Mouse (Mus musculus) gastrocnemius, adult 18-20 months (tissue): Measurements from ENCODE around the gene Bmp8b. TPM values are rescaled to one million over a fixed set of nuclear protein-coding genes. Genes with fewer than 3 reads are reported as not detected.
"Not testable (repeated sequence)": the region's sequence is repeated elsewhere in the genome, so short reads cannot be mapped to it uniquely, and the experiment has no call there.

Experiments used
- DNase-seq: peaks from one replicate; pipeline ENCODE4 v3.0.0; 2021; ENCODE audit warnings: low spot score
- long read RNA-seq, 2 experiments: library from polyadenylated mRNA; stranded (forward); transcript quantifications; one replicate each; pipeline ENCODE4 v2.0.0; 2021
- total RNA-seq, 2 experiments: library from RNA; stranded (reverse); gene quantifications; 2 replicates each; pipeline ENCODE4 v1.2.3; 2021

Gene Bmp8b
- total RNA-seq: not detected
- long read RNA-seq, experiment 1: 0 reads
- long read RNA-seq, experiment 2: 0 reads

DNA sequence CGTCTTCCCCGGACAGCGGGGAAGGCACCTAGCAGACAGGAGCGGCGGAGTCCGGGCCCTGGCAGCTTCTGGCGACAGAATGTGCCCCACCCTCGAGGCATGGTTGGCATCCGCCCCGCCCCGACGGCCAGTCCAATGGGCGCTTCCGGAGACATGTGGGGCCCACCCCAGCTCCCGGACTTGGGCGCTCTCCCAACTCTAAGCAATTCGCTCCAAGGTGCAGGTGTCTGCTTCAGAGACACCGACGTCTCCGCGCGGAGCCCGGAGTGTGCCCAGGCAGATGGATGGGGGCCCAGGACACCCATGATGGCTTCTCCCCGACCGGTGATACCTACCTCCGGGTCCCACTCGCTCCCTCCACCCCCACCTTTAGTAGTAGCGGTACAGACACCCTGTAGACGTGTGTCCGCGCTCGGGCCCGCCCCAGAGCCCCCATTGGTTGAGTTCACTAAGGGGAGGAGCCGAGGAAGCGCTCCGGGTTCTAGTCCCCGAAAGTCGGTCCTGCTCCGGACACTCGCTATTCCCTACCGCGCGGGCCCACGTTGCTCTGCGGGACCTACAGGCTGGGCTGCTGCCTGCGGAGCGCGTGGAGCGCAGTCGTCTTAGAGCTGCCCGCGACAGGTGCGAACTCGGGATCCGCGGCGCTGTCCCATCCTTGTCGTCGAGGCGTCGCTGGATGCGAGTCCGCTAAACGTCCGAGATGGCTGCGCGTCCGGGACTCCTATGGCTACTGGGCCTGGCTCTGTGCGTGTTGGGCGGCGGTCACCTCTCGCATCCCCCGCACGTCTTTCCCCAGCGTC lies at the start of gene Bmp8b:
Bmp8b (plus strand) TSS at position 515 of the 800 bp plus-strand sequence.
- DNase-seq: no peak

DNA sequence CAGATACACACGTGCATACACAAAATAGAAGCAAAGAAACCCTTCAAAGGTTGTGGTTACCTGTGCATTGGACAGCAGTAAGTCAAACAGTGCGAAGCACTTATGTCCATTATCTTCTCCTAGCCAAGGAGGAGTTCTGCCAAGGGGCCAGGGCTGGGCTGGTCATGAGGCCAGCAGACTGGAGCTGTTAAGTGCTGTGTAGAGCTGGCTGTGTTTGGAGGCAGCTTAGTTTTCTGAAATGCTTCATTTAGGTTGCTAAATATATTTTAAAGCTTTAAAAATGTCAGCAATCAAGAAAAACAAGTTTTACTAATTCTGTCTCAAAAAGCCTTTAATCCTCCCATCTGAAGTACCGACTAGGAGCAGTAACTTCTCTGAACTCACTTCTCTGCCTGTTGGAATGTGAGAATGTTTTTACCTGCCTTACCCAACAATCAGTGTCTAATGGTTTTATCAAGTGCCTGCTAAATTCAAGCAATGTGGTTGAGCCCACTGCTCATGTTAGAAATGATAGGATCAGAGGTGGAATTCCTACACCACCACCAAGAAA lies 48.3 kb upstream of the Bmp8b start:
- no peak for DNase-seq

DNA sequence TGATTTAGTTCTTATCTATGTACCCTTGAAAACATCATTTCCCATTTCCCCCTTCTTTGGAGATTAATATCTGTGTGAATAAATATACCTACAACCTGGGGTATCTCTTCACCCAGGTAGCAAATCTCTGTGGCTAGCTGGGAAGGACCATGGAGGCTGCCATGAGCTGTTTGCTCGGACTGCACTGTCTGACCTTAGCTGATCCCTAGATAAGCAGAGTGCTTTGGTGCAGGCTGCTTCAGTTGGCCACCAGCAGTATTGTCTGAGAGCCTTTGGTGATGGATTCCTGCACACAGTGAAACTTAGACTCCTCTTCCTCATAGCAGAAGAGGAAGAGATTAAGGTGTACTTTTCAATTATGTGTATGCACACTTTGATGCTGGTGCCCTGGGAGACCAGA lies 47.0 kb upstream of the Bmp8b start:
- DNase-seq: no peak

DNA sequence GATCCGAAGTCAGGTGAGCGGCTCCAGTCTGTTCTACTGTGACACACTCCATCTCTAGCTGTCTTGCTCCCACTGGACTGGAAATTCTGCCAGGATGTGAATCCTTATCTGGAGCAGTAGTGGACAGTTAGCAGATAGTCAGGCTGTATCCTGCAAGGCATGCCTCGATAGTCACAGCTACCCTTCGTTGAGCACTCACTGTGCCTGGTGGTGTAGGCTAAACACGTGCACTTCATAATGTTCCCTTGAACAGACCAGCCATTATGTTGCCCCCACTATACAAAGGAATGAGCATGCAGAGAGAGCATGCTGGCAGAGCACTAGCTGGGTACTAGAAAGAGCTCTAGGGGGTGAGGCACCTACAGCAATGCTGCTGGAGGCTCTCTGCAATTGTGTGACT lies 43.2 kb upstream of the Bmp8b start:
- DNase-seq: no peak

DNA sequence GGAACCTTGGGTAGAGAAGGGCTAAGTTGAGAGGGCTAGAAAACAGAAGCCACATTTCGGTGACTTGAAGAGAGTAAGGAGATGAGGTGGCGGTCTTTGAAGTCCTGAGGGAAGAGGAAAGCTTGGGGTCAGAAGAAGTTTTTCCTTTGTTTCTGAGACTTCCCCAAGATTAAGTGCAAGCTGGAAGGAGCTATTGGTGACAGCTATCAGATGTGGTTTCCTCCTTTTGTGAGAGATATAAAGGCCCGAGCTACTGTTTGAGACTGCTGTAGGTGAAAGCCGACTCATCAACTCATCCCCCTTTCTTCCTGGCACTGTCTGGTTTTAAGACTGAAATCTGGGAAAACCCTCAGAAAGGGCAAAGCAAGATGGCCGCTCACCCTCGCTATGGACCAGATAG lies 36.3 kb upstream of the Bmp8b start:
- no peak for DNase-seq

DNA sequence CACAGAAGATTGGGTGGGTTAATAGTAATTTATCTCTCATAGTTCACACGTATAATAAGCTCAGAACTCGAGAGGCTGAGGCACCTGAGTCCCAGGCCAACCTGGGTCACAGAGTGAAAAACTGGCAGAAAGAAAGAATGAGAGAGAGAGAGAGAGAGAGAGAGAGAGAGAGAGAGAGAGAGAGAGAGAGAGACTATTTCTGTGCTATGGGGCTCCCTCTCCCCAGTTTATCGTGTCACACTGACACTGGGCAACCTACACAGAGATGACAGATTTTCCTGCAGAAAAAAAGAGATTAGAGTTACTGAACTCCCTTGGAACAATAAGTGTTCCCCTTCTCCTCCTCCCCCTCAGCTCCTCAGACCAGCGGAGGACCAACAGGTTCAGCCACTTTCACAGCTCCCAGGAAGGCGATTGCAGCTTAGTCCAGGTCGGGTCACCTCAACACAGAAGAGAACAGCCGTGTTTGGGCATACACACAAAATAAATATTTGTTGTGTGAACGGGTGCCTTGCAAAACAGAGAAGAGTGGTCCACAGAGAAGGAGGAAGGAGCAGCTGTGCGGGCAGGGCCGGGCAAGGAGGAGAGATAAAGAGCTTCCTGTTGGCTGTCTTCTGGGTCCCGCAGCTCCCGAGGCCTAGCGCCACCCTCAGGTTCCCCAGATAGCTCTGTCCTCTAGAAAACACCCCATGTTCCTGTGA lies 33.5 kb upstream of the Bmp8b start:
- DNase-seq: no peak

DNA sequence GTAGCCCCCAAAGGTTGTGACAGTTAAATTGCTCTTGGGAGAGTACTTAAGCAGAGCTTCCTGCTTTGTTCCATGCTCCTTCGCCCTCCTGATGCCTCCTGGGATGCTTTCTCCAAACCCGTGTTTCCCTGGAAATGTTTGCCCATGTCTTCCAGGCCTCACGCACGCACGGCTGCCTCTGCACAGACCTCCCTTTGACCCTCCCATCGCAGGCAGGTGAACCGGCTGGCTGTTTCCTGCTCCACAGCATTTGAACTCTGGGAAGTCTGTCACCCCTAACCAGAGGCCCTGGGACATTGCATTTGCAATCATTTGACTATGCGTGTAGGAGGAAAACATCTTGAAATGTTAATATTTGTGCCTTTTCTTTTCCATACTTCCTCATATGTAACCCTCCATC lies 28.0 kb upstream of the Bmp8b start:
- no peak for DNase-seq

DNA sequence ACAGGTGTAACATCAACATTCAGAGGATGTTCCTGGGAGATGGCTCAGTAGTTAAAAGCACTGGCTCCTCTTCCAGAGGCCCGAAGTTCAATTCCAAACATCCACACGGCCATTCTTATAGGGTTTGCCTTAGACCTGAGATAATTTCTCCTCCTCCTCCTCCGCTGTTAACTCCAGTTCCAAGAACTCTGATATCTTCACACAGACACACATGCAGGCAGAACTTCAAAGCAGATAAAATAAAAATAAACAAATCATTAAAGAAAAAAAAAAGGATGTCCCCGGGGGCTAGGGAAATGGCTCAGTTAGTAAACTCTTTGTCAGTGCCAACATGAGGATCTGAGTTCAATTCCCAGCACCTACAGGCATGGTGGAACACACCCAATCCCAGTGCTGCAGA lies 26.7 kb upstream of the Bmp8b start:
- no peak for DNase-seq

DNA sequence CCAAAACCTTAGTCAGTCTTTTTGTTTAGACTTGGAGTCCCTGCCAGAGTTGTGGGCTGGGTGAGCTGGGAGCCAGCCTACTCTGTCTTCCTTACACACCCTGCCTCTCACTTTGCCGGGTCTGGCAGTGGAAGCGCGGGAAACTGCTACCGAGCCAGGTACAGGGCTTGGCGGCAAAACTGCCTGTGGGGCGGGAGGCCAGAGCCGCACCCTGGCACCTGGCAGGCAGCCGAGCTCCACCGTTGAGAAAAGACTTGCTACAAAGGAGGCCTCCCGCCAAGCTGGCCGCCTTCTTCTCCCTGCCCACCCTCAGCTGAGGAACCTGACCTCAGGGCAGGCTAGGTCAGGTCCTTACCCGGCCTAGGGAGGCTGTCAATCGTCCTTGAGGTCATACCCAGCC lies 24.2 kb upstream of the Bmp8b start:
- DNase-seq: no peak

DNA sequence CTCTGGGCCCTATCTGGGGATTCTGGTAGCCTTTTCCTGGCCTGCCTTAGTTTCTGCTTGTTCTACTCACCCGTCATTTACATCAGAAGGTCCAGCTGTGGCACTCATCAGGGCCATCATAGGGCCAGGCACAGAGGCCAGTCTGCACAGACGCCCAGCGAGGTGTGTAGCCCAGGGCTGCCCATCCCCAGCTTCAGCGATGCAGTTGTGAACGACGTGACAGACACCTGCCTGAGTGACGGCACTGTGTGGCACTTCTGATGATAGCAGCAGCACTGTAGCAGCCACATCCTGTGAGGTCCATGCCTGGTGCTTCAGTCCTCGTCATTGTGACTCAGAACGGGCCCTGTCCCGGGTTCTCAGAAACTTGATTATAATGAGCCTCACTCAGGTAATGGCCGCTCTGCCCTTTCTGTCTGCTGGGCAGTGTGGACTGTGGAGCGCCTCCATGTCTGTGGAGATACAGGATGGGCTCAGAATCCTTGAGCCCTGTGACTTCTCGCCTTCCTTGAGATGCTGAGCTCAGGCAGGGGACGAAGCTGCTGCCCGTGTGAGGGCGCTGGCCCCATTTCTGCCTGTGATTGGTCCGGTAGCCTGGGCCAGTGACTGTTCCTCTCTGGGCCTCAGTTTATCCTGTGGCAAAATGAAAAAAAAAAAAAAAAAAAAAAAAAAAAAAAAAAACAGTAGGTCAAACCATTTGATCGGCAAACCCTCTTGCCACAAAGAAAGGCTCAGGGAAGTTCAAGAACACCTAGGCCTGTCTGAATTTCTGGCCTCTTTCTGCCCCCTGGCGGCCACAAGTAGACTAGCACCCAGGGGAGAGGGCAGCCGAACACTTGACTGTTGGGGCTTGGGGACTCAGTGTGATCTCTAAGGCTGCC lies 22.4 kb upstream of the Bmp8b start:
- DNase-seq: peak; percentile 42

DNA sequence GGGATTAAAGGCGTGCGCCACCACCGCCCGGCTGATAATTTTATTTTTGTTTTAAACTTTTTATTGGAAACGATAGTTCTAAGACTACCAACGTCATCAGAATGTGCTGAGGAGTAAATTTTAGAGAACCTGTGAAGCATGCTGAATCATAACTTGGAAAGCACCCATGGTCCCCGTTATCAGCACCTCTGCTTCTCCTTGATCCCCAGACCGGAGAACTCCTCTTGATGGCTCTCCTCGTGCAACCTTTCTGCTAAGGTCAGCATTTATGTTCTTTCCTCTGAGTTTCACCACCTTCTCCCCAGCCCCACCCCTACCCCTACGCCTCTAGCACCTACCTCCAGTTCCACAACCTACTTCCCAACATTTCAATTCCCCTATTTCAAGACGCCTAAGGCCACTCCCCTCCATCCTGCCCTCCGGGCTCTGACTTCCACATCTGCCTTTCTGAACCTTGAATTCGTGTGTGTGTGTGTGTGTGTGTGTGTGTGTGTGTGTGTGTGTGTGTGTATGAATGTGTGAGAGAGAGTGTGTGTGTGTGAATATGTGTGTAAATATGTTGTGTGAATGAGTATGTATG lies 21.6 kb upstream of the Bmp8b start:
- no peak for DNase-seq

DNA sequence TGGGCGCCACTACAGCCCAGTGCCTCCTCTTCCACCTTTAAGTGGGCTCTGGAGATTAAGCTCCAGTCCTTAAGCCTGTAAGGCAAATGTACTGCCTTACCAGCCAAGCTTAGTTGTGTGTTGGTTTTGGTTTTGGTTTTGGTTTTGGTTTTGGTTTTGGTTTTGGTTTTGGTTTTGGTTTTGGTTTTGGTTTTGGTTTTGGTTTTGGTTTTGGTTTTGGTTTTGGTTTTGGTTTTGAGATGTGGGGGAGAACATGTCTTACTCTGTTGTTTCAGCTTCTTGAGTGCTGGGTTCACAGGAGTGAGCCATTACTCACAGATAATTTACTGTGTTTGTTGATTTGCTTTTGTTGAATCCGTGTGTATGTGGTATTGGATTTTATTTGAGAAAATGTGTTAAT lies 19.7 kb upstream of the Bmp8b start:
- DNase-seq: no peak

DNA sequence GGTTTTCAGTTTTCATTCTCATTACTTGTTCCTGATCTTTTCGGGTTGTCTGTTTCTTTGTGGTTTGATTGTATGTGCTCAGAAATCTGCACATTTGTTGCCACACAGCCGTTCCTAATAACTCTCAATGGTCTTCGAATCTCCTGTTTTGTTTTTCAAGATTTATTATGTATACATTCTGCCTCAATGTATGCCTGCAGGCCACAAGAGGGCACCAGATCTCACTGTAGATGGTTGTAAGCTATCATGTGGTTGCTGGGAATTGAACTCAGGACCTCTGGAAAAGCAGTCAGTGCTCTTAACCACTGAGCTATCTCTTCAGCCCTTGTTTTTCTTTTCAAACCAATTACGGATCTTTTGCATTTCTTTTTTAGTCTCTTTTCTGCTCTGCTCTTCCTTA lies 18.6 kb upstream of the Bmp8b start:
- DNase-seq: no peak

DNA sequence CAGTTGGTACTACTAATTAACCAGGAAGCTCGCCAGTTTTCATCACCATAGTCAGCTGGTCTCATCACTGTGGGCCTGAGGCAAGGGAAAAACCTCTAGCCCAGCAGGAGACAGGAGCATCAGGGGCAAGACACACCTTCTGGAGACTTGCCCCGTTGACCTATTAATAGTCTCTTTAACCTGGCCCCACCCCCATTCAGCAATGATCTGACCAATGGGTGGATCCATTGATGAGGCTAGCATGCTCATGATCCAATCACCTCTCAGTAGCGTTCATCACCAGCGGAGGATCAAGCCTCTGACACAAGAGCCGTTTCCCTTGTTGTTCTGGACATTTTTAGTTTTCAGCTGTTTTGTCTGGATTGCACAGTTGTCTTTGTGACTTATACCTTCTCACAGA lies 12.3 kb upstream of the Bmp8b start:
- DNase-seq: no peak

DNA sequence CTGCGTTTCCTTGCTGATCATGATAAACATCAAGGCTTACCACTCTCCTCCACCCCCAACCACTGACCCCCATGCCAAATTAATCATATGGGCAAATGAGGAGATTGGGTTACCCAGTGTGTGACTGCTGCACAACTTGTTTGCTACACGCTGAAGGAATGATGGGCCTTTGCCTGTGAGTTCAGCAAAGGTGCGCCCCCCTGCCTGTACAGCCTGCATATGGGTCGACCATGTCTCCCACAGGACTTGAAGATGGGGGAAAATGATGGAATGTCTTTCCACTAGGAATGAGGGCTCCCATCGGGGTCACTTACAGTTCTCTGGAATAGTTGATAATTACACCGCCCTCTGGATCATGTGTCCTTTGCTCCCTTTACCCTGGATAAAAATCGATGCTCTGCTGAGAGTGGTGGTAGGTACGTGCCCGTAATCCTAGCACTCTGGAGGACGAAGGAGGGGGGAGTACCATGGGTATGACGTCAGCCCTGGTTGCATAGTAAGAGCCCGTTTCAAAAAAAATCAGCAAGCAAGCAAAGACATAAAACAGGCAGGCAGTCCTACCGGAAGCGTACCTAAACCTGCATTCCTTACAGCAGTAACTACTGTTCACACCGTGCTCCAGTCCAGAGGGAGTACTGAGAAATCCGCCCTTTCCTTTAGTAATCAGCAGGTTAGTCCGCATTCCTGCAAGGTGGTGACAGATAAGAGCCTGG lies 11.7 kb upstream of the Bmp8b start:
- DNase-seq: no peak

DNA sequence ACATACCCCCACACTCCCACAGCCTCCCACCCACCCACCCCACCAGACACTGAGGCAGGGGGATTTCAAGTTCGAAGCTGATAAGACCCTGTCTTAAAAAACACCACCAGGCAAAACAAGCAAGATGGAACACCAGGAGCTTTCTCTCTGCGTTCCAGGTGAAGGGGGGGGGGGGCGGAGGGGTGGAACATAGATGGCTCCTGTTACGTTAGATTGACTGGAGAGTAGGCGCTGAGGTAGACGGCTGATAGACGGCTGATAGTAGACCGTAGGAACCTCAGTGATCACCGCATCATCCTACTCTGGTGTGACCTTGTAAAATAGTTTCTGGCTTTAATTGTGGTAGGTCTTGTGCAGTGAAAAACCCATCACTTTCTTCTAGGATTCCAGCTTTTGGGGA lies 11.1 kb upstream of the Bmp8b start:
- no peak for DNase-seq

DNA sequence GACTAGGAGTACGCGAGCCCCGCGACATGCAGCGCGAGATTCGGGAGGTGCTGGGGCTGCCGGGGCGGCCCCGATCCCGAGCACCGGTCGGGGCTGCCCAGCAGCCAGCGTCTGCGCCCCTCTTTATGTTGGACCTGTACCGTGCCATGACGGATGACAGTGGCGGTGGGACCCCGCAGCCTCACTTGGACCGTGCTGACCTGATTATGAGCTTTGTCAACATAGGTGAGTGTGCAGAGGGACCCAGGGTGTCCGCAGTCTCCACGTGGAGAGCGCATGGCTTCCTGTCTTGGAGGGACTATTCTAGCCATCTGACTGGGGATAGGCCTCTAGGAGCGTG lies 456 bp downstream of the Bmp8b start:
- no peak for DNase-seq

DNA sequence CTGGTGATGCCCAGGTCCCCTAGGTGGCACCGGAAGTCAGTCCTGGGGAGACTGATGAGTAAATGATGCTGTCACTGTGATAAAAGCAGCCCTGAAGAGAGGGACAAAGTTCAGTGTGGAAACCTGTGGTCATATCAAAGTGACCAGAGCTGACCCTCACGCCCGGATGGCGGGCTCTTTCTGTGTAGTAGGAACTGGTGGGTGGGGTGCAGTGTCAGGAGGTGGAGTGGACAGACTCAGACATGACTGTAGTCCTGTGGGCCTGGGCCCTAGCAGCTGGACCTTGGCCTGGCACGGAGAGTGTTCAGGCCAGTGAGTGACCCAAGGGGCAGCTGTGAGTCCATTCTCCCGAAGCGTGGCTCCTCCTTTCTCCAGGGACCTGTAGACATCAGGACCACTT lies 964 bp downstream of the Bmp8b start:
- DNase-seq: not testable (repeated sequence)

DNA sequence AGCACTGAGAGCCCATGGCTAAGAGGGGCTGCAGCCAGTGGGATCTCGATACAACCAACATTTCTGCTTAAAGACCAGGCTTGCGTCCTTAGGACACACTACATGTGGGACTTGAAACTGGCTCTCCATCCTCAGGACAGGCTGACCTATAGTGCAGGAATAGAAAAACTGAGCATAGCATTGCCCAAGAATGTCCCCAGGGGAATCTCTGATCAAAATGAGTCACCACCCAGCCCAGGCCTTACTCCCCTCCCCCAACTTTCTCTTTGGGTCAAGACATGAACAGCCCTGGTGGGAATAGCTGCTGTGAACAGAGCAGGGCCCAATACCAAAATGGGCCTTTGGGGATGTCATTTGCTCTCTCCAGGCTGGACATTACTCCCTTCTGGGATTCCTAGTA lies 1.9 kb downstream of the Bmp8b start:
- DNase-seq: no peak

DNA sequence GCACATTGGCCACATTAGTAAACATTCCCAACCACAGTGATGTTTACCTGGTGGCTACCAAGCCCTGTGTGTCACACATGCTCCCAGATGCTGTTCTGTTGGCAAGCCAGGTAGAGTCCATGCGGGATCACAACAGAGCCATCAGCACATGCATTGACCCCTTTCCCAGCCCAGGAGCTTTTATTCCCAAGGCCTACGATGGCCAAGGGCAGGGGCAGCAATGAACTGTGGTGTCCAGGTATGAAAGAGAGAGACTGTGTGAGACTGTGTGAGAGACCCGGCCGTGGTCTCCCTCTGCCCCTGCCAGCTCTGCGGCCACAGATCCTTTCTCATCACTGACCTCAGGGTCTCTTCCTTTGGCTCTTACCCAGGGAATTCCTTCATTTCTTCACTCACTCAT lies 3.1 kb downstream of the Bmp8b start:
- no peak for DNase-seq

DNA sequence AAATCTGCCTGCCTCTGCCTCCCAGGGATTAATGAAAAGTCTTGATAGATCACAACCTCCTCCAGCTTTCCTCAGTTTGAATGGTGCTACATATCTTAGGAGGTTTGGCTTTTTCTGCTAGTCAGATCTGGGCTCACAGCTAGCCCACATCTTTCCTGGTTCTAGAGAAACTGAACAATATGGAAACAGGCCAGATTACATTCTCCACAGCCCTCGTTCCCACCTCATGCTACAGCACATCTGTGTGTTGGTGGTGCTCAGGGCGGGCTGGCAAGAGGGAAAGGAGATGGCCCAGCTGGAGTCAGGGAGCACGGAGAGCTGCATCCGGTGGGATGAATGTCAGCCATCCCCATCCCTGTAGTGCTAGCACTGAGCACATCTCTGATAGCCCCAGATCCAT lies 5.8 kb downstream of the Bmp8b start:
- no peak for DNase-seq
